Mouse (Mus musculus): ENCODE data around the gene Klhl32. TPM values are rescaled to one million over a fixed set of nuclear protein-coding genes. Genes with fewer than 3 reads are reported as not detected.
"Not testable (repeated sequence)": the region's sequence is repeated elsewhere in the genome, so short reads cannot be mapped to it uniquely, and the experiment has no call there.

The Klhl32 gene
- polyA plus RNA-seq, 1 experiment = 0.51 TPM

DNA sequence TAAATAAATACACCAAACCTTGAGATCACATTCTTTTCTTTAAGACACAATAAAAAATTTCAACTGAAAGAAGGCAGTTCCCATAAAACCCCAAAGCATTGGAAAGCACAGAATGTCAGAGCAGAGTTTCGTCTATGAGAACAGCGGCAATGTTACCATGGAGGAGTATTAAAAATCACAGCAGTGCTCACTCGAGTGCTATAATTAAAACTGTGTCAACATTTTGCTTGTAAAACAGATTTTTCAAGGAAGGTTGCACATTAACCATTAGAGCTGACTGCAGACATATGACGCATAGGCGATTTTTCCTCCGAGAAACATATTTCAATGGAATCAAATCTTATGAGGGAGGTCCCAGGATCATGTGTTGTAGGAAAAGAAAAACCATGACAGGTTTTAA lies 191.7 kb downstream of the Klhl32 start:
- no peaks in the 10 kb centered on the region for H3K4me1 ChIP-seq (ENCODE audit: control insufficient read depth, insufficient read depth, low read length)
- no peak overlapping the region for H3K27ac ChIP-seq (ENCODE audit: insufficient read depth, low read length)
- no peak overlapping the region for H3K4me3 ChIP-seq (ENCODE audit: insufficient read depth, low read length)
- TF ChIP-seq POLR2A (IDR thresholded peaks at IDR 0.05; ENCODE audit: low read depth, low read length) = no peak
- TF ChIP-seq CTCF (IDR thresholded peaks at IDR 0.05; ENCODE audit: borderline replicate concordance, insufficient read depth, low read length) = no peak

- H3K4me1 ChIP-seq (ENCODE audit: control insufficient read depth, insufficient read depth, low read length); H3K4me3 ChIP-seq (ENCODE audit: insufficient read depth, low read length); H3K27ac ChIP-seq (ENCODE audit: insufficient read depth, low read length): not testable (repeated sequence)
These were observed 206.2 kb downstream of the Klhl32 start for GRCm38 (mm10) chr4:24644735-24645134.

GRCm38 (mm10) chr4:24642306-24642705 lies 208.6 kb downstream of the Klhl32 start:
- Histone ChIP-seq H3K4me1 (ENCODE audit: control insufficient read depth, insufficient read depth, low read length) (no peaks in the 10 kb centered on the region), H3K4me3 (ENCODE audit: insufficient read depth, low read length) (no peak overlapping the region), H3K27ac (ENCODE audit: insufficient read depth, low read length) (no peak overlapping the region)
- TF ChIP-seq POLR2A (IDR thresholded peaks at IDR 0.05; ENCODE audit: low read depth, low read length) (no peak), CTCF (IDR thresholded peaks at IDR 0.05; ENCODE audit: borderline replicate concordance, insufficient read depth, low read length) (no peak)

DNA sequence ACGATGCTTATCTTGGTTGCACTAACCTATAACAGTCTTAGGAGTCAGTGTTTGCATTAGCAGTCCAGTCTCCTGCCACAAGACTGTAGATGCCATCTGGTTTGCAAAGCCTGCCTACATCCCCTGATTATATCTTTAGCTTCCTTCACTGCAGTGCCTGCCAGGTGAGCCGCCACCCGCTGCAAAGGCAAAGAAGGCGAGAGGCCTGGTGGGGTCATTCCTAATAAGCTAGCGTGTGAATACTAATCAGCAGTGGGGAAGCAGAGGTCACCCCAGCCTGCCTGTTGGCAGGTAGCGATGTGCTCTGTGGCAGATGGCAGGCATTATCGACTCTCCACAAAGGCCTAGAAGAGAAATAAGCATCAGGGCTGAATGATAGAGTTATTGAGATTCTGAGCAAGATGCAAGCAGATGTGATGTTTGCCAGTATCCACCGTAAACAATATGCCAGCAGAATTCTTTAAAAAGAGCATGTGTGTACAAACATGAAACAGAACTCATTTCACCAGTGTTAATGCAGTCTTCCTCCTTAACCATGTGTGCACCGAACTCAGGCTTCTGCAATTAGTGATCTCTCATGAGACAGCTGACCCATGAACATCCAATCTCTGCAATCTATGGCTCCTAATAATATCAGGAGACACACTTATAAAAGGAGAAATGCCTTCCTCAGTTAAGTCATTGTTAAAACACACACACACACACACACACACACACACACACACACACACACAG lies 219.6 kb downstream of the Klhl32 start:
- H3K4me1 ChIP-seq (ENCODE audit: control insufficient read depth, insufficient read depth, low read length) = no peaks in the 10 kb centered on the region
- TF ChIP-seq POLR2A (IDR thresholded peaks at IDR 0.05; ENCODE audit: low read depth, low read length) (no peak), CTCF (IDR thresholded peaks at IDR 0.05; ENCODE audit: borderline replicate concordance, insufficient read depth, low read length) (no peak)
- no peak overlapping the region for H3K4me3 ChIP-seq (ENCODE audit: insufficient read depth, low read length)
- H3K27ac ChIP-seq (ENCODE audit: insufficient read depth, low read length) = no peak overlapping the region

GRCm38 (mm10) chr4:24630430-24630829 lies 220.5 kb downstream of the Klhl32 start:
- Histone ChIP-seq H3K4me1 (ENCODE audit: control insufficient read depth, insufficient read depth, low read length) (peaks cover 3% of the 10 kb centered on the region; the same call in 1 of the 2 replicates), H3K27ac (ENCODE audit: insufficient read depth, low read length) (no peak overlapping the region), H3K4me3 (ENCODE audit: insufficient read depth, low read length) (no peak overlapping the region)
- no peak for TF ChIP-seq CTCF (IDR thresholded peaks at IDR 0.05; ENCODE audit: borderline replicate concordance, insufficient read depth, low read length)
- no peak for TF ChIP-seq POLR2A (IDR thresholded peaks at IDR 0.05; ENCODE audit: low read depth, low read length)

DNA sequence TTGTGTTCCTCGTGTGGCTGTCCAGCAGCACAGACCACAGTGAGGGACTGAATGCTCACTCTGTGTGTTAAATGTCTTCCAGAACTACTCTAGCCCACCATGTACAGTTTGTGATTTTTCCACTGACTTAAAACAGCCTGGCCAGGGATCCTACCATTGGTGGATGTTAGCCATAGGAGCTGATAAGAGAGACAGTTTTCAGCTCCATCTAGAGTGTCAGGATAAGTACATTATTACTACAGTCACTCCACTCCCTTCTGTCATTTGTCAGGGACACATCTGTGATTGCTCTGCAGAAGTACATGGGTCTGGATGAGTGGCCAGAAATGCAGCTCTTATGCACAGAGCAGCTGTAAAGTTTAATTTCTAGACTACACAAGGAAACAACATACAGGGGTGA lies 223.1 kb downstream of the Klhl32 start:
- TF ChIP-seq POLR2A (IDR thresholded peaks at IDR 0.05; ENCODE audit: low read depth, low read length) (no peak), CTCF (IDR thresholded peaks at IDR 0.05; ENCODE audit: borderline replicate concordance, insufficient read depth, low read length) (no peak)
- H3K4me3 ChIP-seq (ENCODE audit: insufficient read depth, low read length) = no peak overlapping the region
- H3K4me1 ChIP-seq (ENCODE audit: control insufficient read depth, insufficient read depth, low read length) = peaks cover 3% of the 10 kb centered on the region; the same call in 1 of the 2 replicates
- no peak overlapping the region for H3K27ac ChIP-seq (ENCODE audit: insufficient read depth, low read length)

- Histone ChIP-seq H3K4me1 (ENCODE audit: control insufficient read depth, insufficient read depth, low read length) (peaks cover 3% of the 10 kb centered on the region; the same call in 1 of the 2 replicates), H3K4me3 (ENCODE audit: insufficient read depth, low read length) (no peak overlapping the region), H3K27ac (ENCODE audit: insufficient read depth, low read length) (no peak overlapping the region)
- TF ChIP-seq CTCF (IDR thresholded peaks at IDR 0.05; ENCODE audit: borderline replicate concordance, insufficient read depth, low read length) = no peak
- no peak for TF ChIP-seq POLR2A (IDR thresholded peaks at IDR 0.05; ENCODE audit: low read depth, low read length)
These were observed 224.2 kb downstream of the Klhl32 start for GRCm38 (mm10) chr4:24626686-24627085.

DNA sequence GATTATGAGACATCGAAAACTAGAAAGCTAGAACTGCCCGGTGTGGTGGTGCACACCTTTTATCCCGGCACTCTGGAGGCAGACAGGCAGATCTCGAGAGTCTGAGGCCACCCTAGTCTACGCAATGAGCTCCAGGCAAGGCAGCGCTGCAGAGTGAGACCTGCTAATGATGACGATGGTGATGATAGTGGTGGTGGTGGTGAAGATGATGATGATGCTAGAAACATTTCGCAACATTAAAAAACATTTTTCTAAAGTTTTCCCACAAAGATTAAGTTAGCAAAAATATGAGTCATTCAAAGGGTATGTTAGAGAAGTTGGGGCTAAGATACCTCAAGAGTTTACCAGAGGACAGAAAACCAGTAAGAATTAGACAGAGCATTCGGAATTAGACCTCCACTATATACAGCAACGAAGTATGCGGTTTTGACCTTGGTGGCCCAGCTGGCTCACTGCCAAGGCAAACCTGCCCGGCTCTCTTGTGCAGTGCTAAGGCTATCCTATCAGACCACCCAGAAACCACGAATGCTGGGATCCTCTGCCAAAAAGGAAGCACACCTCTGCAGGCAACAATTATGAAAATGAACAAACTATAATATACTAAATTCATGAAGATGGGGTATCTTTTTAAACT lies 224.9 kb downstream of the Klhl32 start:
- no peak overlapping the region for H3K27ac ChIP-seq (ENCODE audit: insufficient read depth, low read length)
- no peak overlapping the region for H3K4me3 ChIP-seq (ENCODE audit: insufficient read depth, low read length)
- TF ChIP-seq CTCF (IDR thresholded peaks at IDR 0.05; ENCODE audit: borderline replicate concordance, insufficient read depth, low read length) (no peak), POLR2A (IDR thresholded peaks at IDR 0.05; ENCODE audit: low read depth, low read length) (no peak)
- peaks cover 3% of the 10 kb centered on the region; the same call in 1 of the 2 replicates for H3K4me1 ChIP-seq (ENCODE audit: control insufficient read depth, insufficient read depth, low read length)

DNA sequence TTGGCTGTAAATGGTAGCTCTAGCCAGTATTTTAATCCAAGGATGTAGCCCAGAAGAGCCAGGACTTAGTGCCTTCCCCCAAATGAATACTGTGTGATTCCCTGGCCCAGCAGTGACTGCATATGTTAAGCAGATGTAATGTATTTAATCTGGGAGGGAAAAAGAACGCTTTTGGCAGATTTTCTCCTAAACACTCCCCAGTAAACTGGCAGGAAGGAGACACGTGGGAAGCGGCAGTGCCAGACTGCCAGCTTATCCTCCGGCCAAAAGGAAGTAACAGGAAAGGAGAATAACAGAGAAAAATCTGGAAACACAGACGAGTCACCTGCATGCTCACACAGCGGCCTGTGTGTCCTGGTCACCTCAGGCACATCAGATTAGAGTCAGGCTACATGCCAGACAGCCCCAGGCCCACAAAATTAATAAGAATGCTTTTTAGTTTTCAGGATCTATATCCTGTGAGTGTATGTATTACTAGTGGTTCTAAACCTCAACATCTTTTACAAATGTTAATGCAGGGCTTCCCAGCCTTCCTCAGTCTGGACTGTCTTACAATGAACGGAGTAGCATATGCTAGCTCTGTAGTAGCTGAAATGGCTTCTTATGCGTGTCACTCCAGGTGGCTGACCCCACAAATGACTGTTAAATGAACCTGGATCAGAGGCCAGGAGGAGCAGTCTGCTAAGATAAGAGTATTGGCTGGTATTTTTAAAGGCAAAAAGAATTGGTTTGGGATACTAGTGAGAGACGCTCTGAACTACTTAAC lies 229.3 kb downstream of the Klhl32 start:
- H3K4me3 ChIP-seq (ENCODE audit: insufficient read depth, low read length) = no peak overlapping the region
- peaks cover 3% of the 10 kb centered on the region; the same call in 1 of the 2 replicates for H3K4me1 ChIP-seq (ENCODE audit: control insufficient read depth, insufficient read depth, low read length)
- no peak for TF ChIP-seq CTCF (IDR thresholded peaks at IDR 0.05; ENCODE audit: borderline replicate concordance, insufficient read depth, low read length)
- TF ChIP-seq POLR2A (IDR thresholded peaks at IDR 0.05; ENCODE audit: low read depth, low read length) = no peak
- H3K27ac ChIP-seq (ENCODE audit: insufficient read depth, low read length) = no peak overlapping the region

DNA sequence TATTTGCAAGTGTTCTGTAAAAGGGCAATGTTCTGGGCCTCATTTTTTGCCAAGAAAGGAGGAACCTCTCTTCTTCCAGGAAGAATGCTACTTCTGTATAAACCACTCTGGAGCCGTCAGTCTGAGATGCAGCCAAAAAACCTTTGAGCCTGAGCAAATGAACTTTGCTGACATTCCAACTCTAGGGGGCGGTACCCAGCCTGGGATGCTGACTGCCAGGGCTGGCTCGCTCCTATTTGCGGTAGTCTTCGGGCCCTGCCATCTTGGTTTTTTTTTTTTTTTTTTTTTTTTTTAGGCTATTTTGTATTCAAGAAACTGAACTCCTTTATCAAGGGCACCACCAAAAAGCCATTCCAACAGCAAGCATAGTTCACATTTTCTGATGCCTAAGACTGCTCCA lies 230.5 kb downstream of the Klhl32 start:
- no peaks in the 10 kb centered on the region for H3K4me1 ChIP-seq (ENCODE audit: control insufficient read depth, insufficient read depth, low read length)
- TF ChIP-seq POLR2A (IDR thresholded peaks at IDR 0.05; ENCODE audit: low read depth, low read length) (no peak), CTCF (IDR thresholded peaks at IDR 0.05; ENCODE audit: borderline replicate concordance, insufficient read depth, low read length) (no peak)
- no peak overlapping the region for H3K4me3 ChIP-seq (ENCODE audit: insufficient read depth, low read length)
- H3K27ac ChIP-seq (ENCODE audit: insufficient read depth, low read length) = no peak overlapping the region
